Comparison of ENCODE assay signal across 8 mouse cellular contexts in genomic region chr5:124032001-124032508, GRCm38 (mm10). TPM values are rescaled to one million over a fixed set of nuclear protein-coding genes. Genes with fewer than 3 reads are reported as not detected.
A peak's percentile ranks its signal among the peaks of the same experiment; 100 is the strongest.
DNase-seq lines count a peak whose midpoint lies in the region; ATAC-seq and TF ChIP-seq lines count a peak whose summit lies in the region.

TSS of gene Vps37b (minus strand) at chr5:124032270.

- peak within 1 kb of the TSS; percentile 85 for H3K9ac ChIP-seq in ES-Bruce4 (ENCODE audit: low read depth, poor library complexity, severe bottlenecking)
- H3K9ac ChIP-seq in forebrain, embryonic 13.5 days: peak within 1 kb of the TSS; percentile 99
- peak within 1 kb of the TSS; percentile 98 for H3K9ac ChIP-seq in heart, postnatal 0 days (replicated peaks; ENCODE audit: low read depth, low read length)
- peak within 1 kb of the TSS; percentile 98 for H3K9ac ChIP-seq in liver, embryonic 14.5 days (replicated peaks)
- H3K9ac ChIP-seq in stomach, embryonic 15.5 days: peak within 1 kb of the TSS; percentile 89

- peak within 1 kb of the TSS; percentile 78 for H3K4me2 ChIP-seq in forebrain, embryonic 13.5 days
- peak within 1 kb of the TSS; percentile 95 for H3K4me2 ChIP-seq in heart, postnatal 0 days (ENCODE audit: low read depth, low read length)
- peak within 1 kb of the TSS; percentile 99 for H3K4me2 ChIP-seq in liver, embryonic 14.5 days (ENCODE audit: low read depth)
- H3K4me2 ChIP-seq in stomach, embryonic 15.5 days: peak within 1 kb of the TSS; percentile 66

- no peaks in the 10 kb centered on the region for H3K4me1 ChIP-seq in ES-Bruce4 (ENCODE audit: control insufficient read depth, insufficient read depth, low read length)
- peaks cover 44% of the 10 kb centered on the region for H3K4me1 ChIP-seq in forebrain, embryonic 13.5 days
- peaks cover 39% of the 10 kb centered on the region for H3K4me1 ChIP-seq in heart, postnatal 0 days (ENCODE audit: control insufficient read depth, insufficient read depth)
- peaks cover 29 to 50% of the 10 kb centered on the region in 2 experiments for H3K4me1 ChIP-seq in liver, embryonic 14.5 days (replicated peaks; ENCODE audit: control insufficient read depth in 2 of 2, insufficient read depth in 2 of 2, low read length in 1 of 2)
- H3K4me1 ChIP-seq in stomach, embryonic 15.5 days: peaks cover 37% of the 10 kb centered on the region

- H3K9me3 ChIP-seq in ES-Bruce4 (replicated peaks; ENCODE audit: control insufficient read depth, insufficient read depth, low read length, poor library complexity, severe bottlenecking): no peaks in the 10 kb centered on the region
- no peaks in the 10 kb centered on the region for H3K9me3 ChIP-seq in forebrain, embryonic 13.5 days (replicated peaks)
- no peaks in the 10 kb centered on the region for H3K9me3 ChIP-seq in heart, postnatal 0 days (replicated peaks; ENCODE audit: control insufficient read depth, low read length)
- no peaks in the 10 kb centered on the region for H3K9me3 ChIP-seq in liver, embryonic 14.5 days (ENCODE audit: control insufficient read depth, low read length)
- H3K9me3 ChIP-seq in stomach, embryonic 15.5 days: no peaks in the 10 kb centered on the region

- under 1% methylated on average over 50 of the region's 52 CpGs for WGBS in forebrain, embryonic 13.5 days
- under 1% methylated on average over 52 of the region's 52 CpGs for WGBS in heart, postnatal 0 days
- WGBS in liver, embryonic 14.5 days (ENCODE audit: insufficient replicate concordance): under 1% methylated on average over 52 of the region's 52 CpGs
- under 1% methylated on average over 51 of the region's 52 CpGs for WGBS in stomach, embryonic 15.5 days

- TF ChIP-seq EP300 in ES-Bruce4 (IDR thresholded peaks at IDR 0.05; ENCODE audit: insufficient read depth, low read depth, low read length): no peak
- no peak for TF ChIP-seq EP300 in heart, postnatal 0 days (IDR thresholded peaks at IDR 0.05; ENCODE audit: low read depth)
- no peak for TF ChIP-seq EP300 in liver, embryonic 14.5 days (IDR thresholded peaks at IDR 0.05; ENCODE audit: low read depth)

- H3K4me3 ChIP-seq in ES-Bruce4 (ENCODE audit: low read depth, low read length): peak within 1 kb of the TSS; percentile 92
- peak within 1 kb of the TSS; percentile 79 for H3K4me3 ChIP-seq in forebrain, embryonic 13.5 days
- H3K4me3 ChIP-seq in heart, postnatal 0 days (ENCODE audit: low read depth, low read length): peak within 1 kb of the TSS; percentile 97
- peak within 1 kb of the TSS; percentile 67 to 98 for H3K4me3 ChIP-seq in liver, embryonic 14.5 days (ENCODE audit: insufficient read depth in 1 of 2, low read depth in 2 of 2, low read length in 2 of 2)
- H3K4me3 ChIP-seq in stomach, embryonic 15.5 days (replicated peaks): peak within 1 kb of the TSS; percentile 91

- H3K27ac ChIP-seq in ES-Bruce4 (ENCODE audit: insufficient read depth, low read length): no peak within 1 kb of the TSS
- H3K27ac ChIP-seq in forebrain, embryonic 13.5 days: peak within 1 kb of the TSS; percentile 92
- H3K27ac ChIP-seq in heart, postnatal 0 days (ENCODE audit: low read depth): peak within 1 kb of the TSS; percentile 98
- H3K27ac ChIP-seq in liver, embryonic 14.5 days: peak within 1 kb of the TSS; percentile 83
- H3K27ac ChIP-seq in stomach, embryonic 15.5 days: peak within 1 kb of the TSS; percentile 94

- ATAC-seq in cerebellum, adult (ENCODE audit: insufficient number of reproducible peaks, low FRiP score, low TSS enrichment): peak; percentile 69; the same call in 1 of the 2 replicates
- peak; percentile 79 for ATAC-seq in forebrain, embryonic 13.5 days
- ATAC-seq in heart, postnatal 0 days (ENCODE audit: insufficient read depth, low read depth): peak; percentile 86
- ATAC-seq in liver, embryonic 14.5 days (ENCODE audit: insufficient read depth): peak; percentile 76
- peak; percentile 45 for ATAC-seq in stomach, embryonic 15.5 days (ENCODE audit: insufficient read depth, low FRiP score, low read depth)

- no peak for TF ChIP-seq CTCF in ES-Bruce4 (IDR thresholded peaks at IDR 0.05; ENCODE audit: low read depth, low read length)
- TF ChIP-seq CTCF in heart, postnatal 0 days (IDR thresholded peaks at IDR 0.05; ENCODE audit: low read depth): no peak
- TF ChIP-seq CTCF in liver, embryonic 14.5 days (IDR thresholded peaks at IDR 0.05; ENCODE audit: low read depth): no peak

- H3K27me3 ChIP-seq in ES-Bruce4 (ENCODE audit: control insufficient read depth, insufficient read depth, low read length, poor library complexity, severe bottlenecking): no peaks in the 10 kb centered on the region
- no peaks in the 10 kb centered on the region for H3K27me3 ChIP-seq in forebrain, embryonic 13.5 days
- H3K27me3 ChIP-seq in heart, postnatal 0 days (ENCODE audit: control insufficient read depth, insufficient read depth, low read length): no peaks in the 10 kb centered on the region
- no peaks in the 10 kb centered on the region for H3K27me3 ChIP-seq in liver, embryonic 14.5 days (ENCODE audit: control insufficient read depth, insufficient read depth, low read length)
- H3K27me3 ChIP-seq in stomach, embryonic 15.5 days (replicated peaks): no peaks in the 10 kb centered on the region

- DNase-seq in heart, postnatal 0 days (ENCODE audit: low spot score): peak; percentile 73
- DNase-seq in kidney, postnatal 36 days: peak; percentile 87 to 95
- peak; percentile 73 to 80 (median 77) for DNase-seq in liver, embryonic 14.5 days (ENCODE audit: low read depth in 3 of 3, low spot score in 3 of 3)
- peak; percentile 94 for DNase-seq in neural tube, embryonic 10.5 days (ENCODE audit: extremely low spot score, low spot score)

- TF ChIP-seq POLR2A in ES-Bruce4 (IDR thresholded peaks at IDR 0.05; ENCODE audit: insufficient read depth, low read length): peak; percentile 59

- H3K36me3 ChIP-seq in ES-Bruce4 (ENCODE audit: control insufficient read depth, insufficient read depth, low read length, poor library complexity, severe bottlenecking): no peaks in the 10 kb centered on the region
- 0 out of 2 replicates have a peak, but pooled peaks cover 5% of the 10 kb centered on the region for H3K36me3 ChIP-seq in forebrain, embryonic 13.5 days (ENCODE audit: poor library complexity, severe bottlenecking)
- H3K36me3 ChIP-seq in heart, postnatal 0 days (replicated peaks; ENCODE audit: control insufficient read depth, insufficient read depth, low read length): no peaks in the 10 kb centered on the region
- no peaks in the 10 kb centered on the region; the same call in none of the 2 replicates for H3K36me3 ChIP-seq in liver, embryonic 14.5 days (replicated peaks; ENCODE audit: control insufficient read depth, insufficient read depth, low read depth)
- no peaks in the 10 kb centered on the region for H3K36me3 ChIP-seq in stomach, embryonic 15.5 days

RNA-seq across cellular contexts. Expression of gene Vps37b, which starts in this region (rescaled TPM):
- 11.2 and 11.9 TPM in 2 replicates for polyA plus RNA-seq in ES-Bruce4 (2011; ENCODE audit: insufficient read depth, insufficient read length, low read depth, missing spikeins)
- 86.5 and 92.2 TPM in 2 replicates for polyA plus RNA-seq in forebrain, embryonic 13.5 days (2015; fragmentation: Nextera tagmentation; extraction: Ambion mirVana)
- total RNA-seq in heart, postnatal 0 days (2014; rRNA removed; ENCODE audit: low replicate concordance): 51.4 and 59.6 TPM in 2 replicates
- 44.5 and 55.7 TPM in 2 replicates for polyA plus RNA-seq in heart, postnatal 0 days (2015; fragmentation: Nextera tagmentation; extraction: Ambion mirVana)
- 11.3 and 11.5 TPM in 2 replicates for polyA plus RNA-seq in liver, embryonic 14.5 days (2012; rRNA removed)
- 8.8 and 12.6 TPM in 2 replicates for polyA plus RNA-seq in liver, embryonic 14.5 days (2014; fragmentation: Nextera tagmentation; extraction: Ambion mirVana)
- polyA plus RNA-seq in stomach, embryonic 15.5 days (2015; fragmentation: Nextera tagmentation; extraction: Ambion mirVana): 36.2 and 37.1 TPM in 2 replicates
